Mouse (Mus musculus): ENCODE results near the gene Dus1l. TPM values are rescaled to one million over a fixed set of nuclear protein-coding genes. Genes with fewer than 3 reads are reported as not detected.

Dus1l gene
- total and polyA plus RNA-seq, 3 experiments: 20.6 to 23.5 (median 23.3) TPM

DNA sequence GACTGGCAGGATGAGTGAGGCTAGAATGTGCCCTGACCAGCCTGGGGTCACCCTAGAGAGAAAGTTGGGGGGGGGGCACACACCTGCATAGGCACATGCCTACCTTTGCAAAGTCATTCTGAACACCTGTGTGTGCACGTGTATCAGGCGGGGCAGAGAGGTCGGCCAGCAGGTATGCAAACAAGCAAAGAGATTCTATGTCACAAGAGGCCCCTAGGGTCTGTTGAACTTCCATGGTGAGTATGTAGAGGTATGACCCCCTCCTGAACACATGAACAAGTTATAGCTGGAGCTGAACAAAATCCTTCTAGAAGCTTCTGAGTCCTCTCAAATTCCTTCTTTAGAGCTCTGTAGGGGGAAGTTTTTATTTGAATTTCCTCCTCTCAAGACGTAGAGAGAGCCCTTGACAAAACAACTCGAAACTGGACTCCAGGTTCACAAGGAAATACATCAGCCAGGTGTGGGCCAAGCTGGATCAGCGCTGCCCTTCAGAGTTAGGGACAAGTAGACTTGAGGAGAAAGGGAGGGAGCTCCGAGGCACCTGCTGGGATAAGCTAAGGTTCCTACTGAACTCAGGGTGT lies 52.0 kb downstream of the Dus1l start:
- Histone ChIP-seq H3K79me2 (replicated peaks; ENCODE audit: control insufficient read depth, insufficient read depth, low read length) (no peaks in the 10 kb centered on the region), H3K9ac (ENCODE audit: low read depth, low read length) (no peak overlapping the region), H3K27ac (no peak overlapping the region), H3K4me3 (no peak overlapping the region), H3K27me3 (ENCODE audit: control insufficient read depth, insufficient read depth, low read length) (no peaks in the 10 kb centered on the region), H3K36me3 (ENCODE audit: control insufficient read depth, insufficient read depth, low read length) (peaks cover 3% of the 10 kb centered on the region; the same call in 1 of the 2 replicates), H3K4me1 (ENCODE audit: control insufficient read depth, insufficient read depth, low read length) (peaks cover 7% of the 10 kb centered on the region)
- intact Hi-C loops (cut with DNase I): no loop called here
- no peak for DNase-seq
- 80% methylated on average over 7 of the region's 7 CpGs for WGBS
- TF ChIP-seq POLR2A (IDR thresholded peaks at IDR 0.05; ENCODE audit: insufficient read depth, low read depth, low read length): no peak
- TF ChIP-seq CTCF (IDR thresholded peaks at IDR 0.05): no peak
- TF ChIP-seq EP300 (IDR thresholded peaks at IDR 0.05; ENCODE audit: insufficient read depth, low read depth, low read length): no peak

DNA sequence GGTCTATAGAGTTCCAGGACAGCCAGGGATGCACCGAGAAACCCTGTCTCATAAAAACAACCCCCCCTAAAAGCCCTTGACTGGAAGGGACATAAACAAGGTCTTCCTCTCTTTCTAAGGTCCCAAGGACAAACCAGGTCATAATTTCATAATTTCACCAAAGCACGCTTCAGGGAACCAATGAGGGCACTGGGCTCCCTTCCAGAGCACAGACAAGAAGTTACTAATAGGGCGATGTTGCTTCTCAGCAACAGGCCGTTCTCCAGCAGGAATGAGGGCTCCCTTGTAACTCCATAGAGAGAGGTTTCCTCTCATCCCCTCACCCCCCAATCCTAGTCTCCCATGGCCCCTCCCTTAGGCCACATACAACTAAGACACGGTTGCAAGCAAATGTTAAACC lies 55.2 kb downstream of the Dus1l start:
- 81% methylated on average over 5 of the region's 5 CpGs for WGBS
- TF ChIP-seq CTCF (IDR thresholded peaks at IDR 0.05): no peak
- TF ChIP-seq POLR2A (IDR thresholded peaks at IDR 0.05; ENCODE audit: insufficient read depth, low read depth, low read length): no peak
- no peak for TF ChIP-seq EP300 (IDR thresholded peaks at IDR 0.05; ENCODE audit: insufficient read depth, low read depth, low read length)
- no peak for DNase-seq

More for the DNA sequence above, 55.2 kb downstream of the Dus1l start:
- Histone ChIP-seq H3K36me3 (ENCODE audit: control insufficient read depth, insufficient read depth, low read length) (no peaks in the 10 kb centered on the region), H3K4me3 (no peak overlapping the region), H3K27me3 (ENCODE audit: control insufficient read depth, insufficient read depth, low read length) (no peaks in the 10 kb centered on the region), H3K9ac (ENCODE audit: low read depth, low read length) (no peak overlapping the region), H3K27ac (no peak overlapping the region), H3K4me1 (ENCODE audit: control insufficient read depth, insufficient read depth, low read length) (no peaks in the 10 kb centered on the region), H3K79me2 (replicated peaks; ENCODE audit: control insufficient read depth, insufficient read depth, low read length) (no peaks in the 10 kb centered on the region)
- intact Hi-C loops (cut with DNase I): no loop called here

Other genes starting within 250 kb of the Dus1l start
- 10 to 100 TPM; 38.5 to 43.9 TPM for gene Mcrip1, start 246.7 kb downstream of the Dus1l start, total RNA-seq (2021)
- 84.9 and 97.4 TPM in 2 replicates for gene Mcrip1, start 246.7 kb downstream of the Dus1l start, polyA plus RNA-seq (2012; rRNA removed)
- gene Ppp1r27, start 245.3 kb downstream of the Dus1l start, total RNA-seq (2021): under 1 TPM in 1 of 2 experiments, not detected in 1; 0.34 TPM
- 0.64 and 0.96 TPM in 2 replicates for gene Ppp1r27, start 245.3 kb downstream of the Dus1l start, polyA plus RNA-seq (2012; rRNA removed)
- gene P4hb, start 223.2 kb downstream of the Dus1l start, total RNA-seq (2021): 100 to 1,000 TPM; 221 to 246 TPM
- 115 and 174 TPM in 2 replicates for gene P4hb, start 223.2 kb downstream of the Dus1l start, polyA plus RNA-seq (2012; rRNA removed)
- 100 to 1,000 TPM; 139 to 144 TPM for gene Arhgdia, start 214.8 kb downstream of the Dus1l start, total RNA-seq (2021)
- gene Arhgdia, start 214.8 kb downstream of the Dus1l start, polyA plus RNA-seq (2012; rRNA removed): 245 and 257 TPM in 2 replicates
- 10 to 100 TPM; 48.7 to 52.0 TPM for gene Alyref, start 198.0 kb downstream of the Dus1l start, total RNA-seq (2021)
- gene Alyref, start 198.0 kb downstream of the Dus1l start, polyA plus RNA-seq (2012; rRNA removed): 13.6 and 15.6 TPM in 2 replicates
- gene Anapc11, start 198.0 kb downstream of the Dus1l start, total RNA-seq (2021): 10 to 100 TPM; 79.9 to 89.0 TPM
- 87.8 and 105 TPM in 2 replicates for gene Anapc11, start 198.0 kb downstream of the Dus1l start, polyA plus RNA-seq (2012; rRNA removed)
- not detected for gene Npb, start 187.9 kb downstream of the Dus1l start, total RNA-seq (2021)
- gene Npb, start 187.9 kb downstream of the Dus1l start, polyA plus RNA-seq (2012; rRNA removed): not detected in 2 replicates
- 10 to 100 TPM; 51.8 to 55.6 TPM for gene Pcyt2, start 178.5 kb downstream of the Dus1l start, total RNA-seq (2021)
- 111 and 125 TPM in 2 replicates for gene Pcyt2, start 178.5 kb downstream of the Dus1l start, polyA plus RNA-seq (2012; rRNA removed)
- 1 to 10 TPM; 7.0 to 7.4 TPM for gene Sirt7, start 171.2 kb downstream of the Dus1l start, total RNA-seq (2021)
- 23.7 and 25.9 TPM in 2 replicates for gene Sirt7, start 171.2 kb downstream of the Dus1l start, polyA plus RNA-seq (2012; rRNA removed)
- gene Mafg, start 162.8 kb downstream of the Dus1l start, total RNA-seq (2021): 10 to 100 TPM; 35.7 to 45.2 TPM
- 32.8 and 37.2 TPM in 2 replicates for gene Mafg, start 162.8 kb downstream of the Dus1l start, polyA plus RNA-seq (2012; rRNA removed)
- gene Pycr1, start 152.6 kb downstream of the Dus1l start, total RNA-seq (2021): 1 to 10 TPM in 1 of 2 experiments, under 1 TPM in 1; 0.81 to 1.2 TPM
- gene Pycr1, start 152.6 kb downstream of the Dus1l start, polyA plus RNA-seq (2012; rRNA removed): 3.9 and 4.9 TPM in 2 replicates
- gene Myadml2, start 148.2 kb downstream of the Dus1l start, total RNA-seq (2021): 10 to 100 TPM; 77.6 to 87.3 TPM
- 55.1 and 68.3 TPM in 2 replicates for gene Myadml2, start 148.2 kb downstream of the Dus1l start, polyA plus RNA-seq (2012; rRNA removed)
- under 1 TPM in 1 of 2 experiments, not detected in 1; 0.23 TPM for gene Notum, start 135.2 kb downstream of the Dus1l start, total RNA-seq (2021)
- 0.18 and 0.35 TPM in 2 replicates for gene Notum, start 135.2 kb downstream of the Dus1l start, polyA plus RNA-seq (2012; rRNA removed)
- 10 to 100 TPM; 35.2 to 38.3 TPM for gene Aspscr1, start 123.4 kb downstream of the Dus1l start, total RNA-seq (2021)
- 38.4 and 38.6 TPM in 2 replicates for gene Aspscr1, start 123.4 kb downstream of the Dus1l start, polyA plus RNA-seq (2012; rRNA removed)
- gene Cenpx, start 82.7 kb downstream of the Dus1l start, total RNA-seq (2021): 10 to 100 TPM; 26.4 to 34.2 TPM
- 51.4 and 53.0 TPM in 2 replicates for gene Cenpx, start 82.7 kb downstream of the Dus1l start, polyA plus RNA-seq (2012; rRNA removed)
- 1 to 10 TPM; 4.2 to 4.5 TPM for gene Lrrc45, start 82.5 kb downstream of the Dus1l start, total RNA-seq (2021)
- gene Lrrc45, start 82.5 kb downstream of the Dus1l start, polyA plus RNA-seq (2012; rRNA removed): 12.5 and 12.7 TPM in 2 replicates
- gene Rac3, start 74.9 kb downstream of the Dus1l start, total RNA-seq (2021): under 1 TPM; 0.70 to 0.99 TPM
- 3.3 and 4.6 TPM in 2 replicates for gene Rac3, start 74.9 kb downstream of the Dus1l start, polyA plus RNA-seq (2012; rRNA removed)
- gene Dcxr, start 69.1 kb downstream of the Dus1l start, total RNA-seq (2021): 10 to 100 TPM; 12.1 to 12.9 TPM
- 32.0 and 35.5 TPM in 2 replicates for gene Dcxr, start 69.1 kb downstream of the Dus1l start, polyA plus RNA-seq (2012; rRNA removed)
- 10 to 100 TPM; 17.7 to 19.4 TPM for gene Cbr2, start 64.3 kb downstream of the Dus1l start, total RNA-seq (2021)
- gene Cbr2, start 64.3 kb downstream of the Dus1l start, polyA plus RNA-seq (2012; rRNA removed): 42.3 and 379 TPM in 2 replicates
- gene Hmga1b, start 33.6 kb downstream of the Dus1l start, total RNA-seq (2021): 10 to 100 TPM; 24.5 to 31.4 TPM
- 0.57 and 1.4 TPM in 2 replicates for gene Hmga1b, start 33.6 kb downstream of the Dus1l start, polyA plus RNA-seq (2012; rRNA removed)
- 10 to 100 TPM; 11.9 to 12.5 TPM for gene Rfng, start 12.2 kb downstream of the Dus1l start, total RNA-seq (2021)
- 28.6 and 30.0 TPM in 2 replicates for gene Rfng, start 12.2 kb downstream of the Dus1l start, polyA plus RNA-seq (2012; rRNA removed)
- 10 to 100 TPM; 54.4 to 55.8 TPM for gene Gps1, start 12.1 kb downstream of the Dus1l start, total RNA-seq (2021)
- 85.9 and 129 TPM in 2 replicates for gene Gps1, start 12.1 kb downstream of the Dus1l start, polyA plus RNA-seq (2012; rRNA removed)
- 10 to 100 TPM; 22.0 to 32.1 TPM for gene Fasn, start 28.1 kb upstream of the Dus1l start, total RNA-seq (2021)
- gene Fasn, start 28.1 kb upstream of the Dus1l start, polyA plus RNA-seq (2012; rRNA removed): 318 and 731 TPM in 2 replicates
- 1 to 10 TPM in 1 of 2 experiments, under 1 TPM in 1; 0.86 to 1.1 TPM for gene Ccdc57, start 136.5 kb upstream of the Dus1l start, total RNA-seq (2021)
- 0.61 and 1.3 TPM in 2 replicates for gene Ccdc57, start 136.5 kb upstream of the Dus1l start, polyA plus RNA-seq (2012; rRNA removed)
- gene Slc16a3, start 152.1 kb upstream of the Dus1l start, total RNA-seq (2021): 1 to 10 TPM; 1.2 to 1.3 TPM
- 4.0 and 4.2 TPM in 2 replicates for gene Slc16a3, start 152.1 kb upstream of the Dus1l start, polyA plus RNA-seq (2012; rRNA removed)
- 10 to 100 TPM; 48.7 to 55.9 TPM for gene Csnk1d, start 194.9 kb upstream of the Dus1l start, total RNA-seq (2021)
- 33.9 and 45.6 TPM in 2 replicates for gene Csnk1d, start 194.9 kb upstream of the Dus1l start, polyA plus RNA-seq (2012; rRNA removed)
- under 1 TPM; 0.23 to 0.26 TPM for gene Cd7, start 243.0 kb upstream of the Dus1l start, total RNA-seq (2021)
- 1.3 and 1.9 TPM in 2 replicates for gene Cd7, start 243.0 kb upstream of the Dus1l start, polyA plus RNA-seq (2012; rRNA removed)

Measured in heart, adult 2 months (tissue).